Mouse (Mus musculus): Measurements from ENCODE around the gene Hist1h2ag.

The Hist1h2ag gene

GRCm38 (mm10) chr13:22008707-22009106, 34.0 kb downstream of the Hist1h2ag start:
- no peak for DNase-seq (ENCODE audit: low spot score)

- no peak for DNase-seq (ENCODE audit: low spot score)
These were observed 34.9 kb downstream of the Hist1h2ag start for GRCm38 (mm10) chr13:22007872-22008271.

GRCm38 (mm10) chr13:22007121-22007510, 35.6 kb downstream of the Hist1h2ag start:
- DNase-seq (ENCODE audit: low spot score) = peak; percentile 33

- DNase-seq (ENCODE audit: low spot score) = peak; percentile 83
These were observed 36.2 kb downstream of the Hist1h2ag start for GRCm38 (mm10) chr13:22006334-22007120.

- peak; percentile 64 for DNase-seq (ENCODE audit: low spot score)
These were observed 37.0 kb downstream of the Hist1h2ag start for GRCm38 (mm10) chr13:22005605-22006333.

- DNase-seq (ENCODE audit: low spot score) = no peak
These were observed 40.9 kb downstream of the Hist1h2ag start for GRCm38 (mm10) chr13:22001823-22002222.

- DNase-seq (ENCODE audit: low spot score) = no peak
These were observed 41.4 kb downstream of the Hist1h2ag start for GRCm38 (mm10) chr13:22001346-22001745.

GRCm38 (mm10) chr13:21999147-21999546, 43.6 kb downstream of the Hist1h2ag start:
- no peak for DNase-seq (ENCODE audit: low spot score)

- no peak for DNase-seq (ENCODE audit: low spot score)
These were observed 44.3 kb downstream of the Hist1h2ag start for GRCm38 (mm10) chr13:21998412-21998811.

GRCm38 (mm10) chr13:21997821-21998220, 44.9 kb downstream of the Hist1h2ag start:
- no peak for DNase-seq (ENCODE audit: low spot score)

GRCm38 (mm10) chr13:21997201-21997820, 45.4 kb downstream of the Hist1h2ag start:
- no peak for DNase-seq (ENCODE audit: low spot score)

- no peak for DNase-seq (ENCODE audit: low spot score)
These were observed 45.9 kb downstream of the Hist1h2ag start for GRCm38 (mm10) chr13:21996840-21997185.

GRCm38 (mm10) chr13:21996101-21996839, 46.5 kb downstream of the Hist1h2ag start:
- DNase-seq (ENCODE audit: low spot score) = peak; percentile 66

GRCm38 (mm10) chr13:21995331-21995914, 47.3 kb downstream of the Hist1h2ag start:
- peak; percentile 75 for DNase-seq (ENCODE audit: low spot score)

GRCm38 (mm10) chr13:21994896-21995295, 47.8 kb downstream of the Hist1h2ag start:
- DNase-seq (ENCODE audit: low spot score) = peak; percentile 33

- DNase-seq (ENCODE audit: low spot score) = peak; percentile 82
These were observed 48.6 kb downstream of the Hist1h2ag start for GRCm38 (mm10) chr13:21993957-21994738.

- no peak for DNase-seq (ENCODE audit: low spot score)
These were observed 50.2 kb downstream of the Hist1h2ag start for GRCm38 (mm10) chr13:21992550-21992949.
